Mouse (Mus musculus) embryonic fibroblast, embryonic 13.5 days (primary cell): ENCODE results near the gene H3f3a.

Experiments
- CTCF ChIP-seq: IDR thresholded peaks from 2 replicates; pipeline ENCODE4 v1.5.1; 2011; ENCODE audit warnings: mild to moderate bottlenecking, control low read depth, low read length, moderate library complexity, borderline replicate concordance; ENCODE audit not compliant: insufficient read depth
- POLR2A ChIP-seq: IDR thresholded peaks from 2 replicates; pipeline ENCODE4 v1.6.1; 2011; ENCODE audit warnings: low read depth, mild to moderate bottlenecking, control low read depth, low read length, moderate library complexity

DNA sequence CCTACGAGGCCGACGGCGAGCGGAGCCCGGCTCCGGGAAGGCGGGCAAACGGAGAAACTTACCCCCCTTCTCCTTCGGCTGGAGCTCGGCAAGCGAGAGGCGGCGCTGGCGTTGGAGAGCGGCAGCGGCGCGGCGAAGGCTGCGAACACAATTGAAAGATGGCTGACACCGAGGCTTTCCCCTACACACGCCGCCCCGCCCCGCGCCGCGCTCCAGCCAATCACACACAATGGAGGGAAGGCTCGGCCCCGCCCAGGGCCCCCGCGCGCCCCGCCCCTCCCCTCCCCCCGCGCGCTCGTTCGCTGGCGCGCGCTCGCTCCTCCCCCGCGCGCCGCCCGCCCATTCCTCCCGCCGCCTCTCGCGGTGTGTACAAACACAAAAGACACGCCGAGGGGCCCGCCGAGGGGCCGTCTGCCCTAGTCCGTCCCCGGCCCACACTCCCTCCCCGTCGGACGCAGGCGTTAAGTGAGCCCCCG lies 296 bp downstream of the H3f3a start:
- TF ChIP-seq POLR2A, result peak; percentile 96
- TF ChIP-seq CTCF, result no peak
